Mouse (Mus musculus) Patski (cell line): Measurements from ENCODE around the gene Katnb1. TPM values are rescaled to one million over a fixed set of nuclear protein-coding genes. Genes with fewer than 3 reads are reported as not detected.
A peak's percentile ranks its signal among the peaks of the same experiment; 100 is the strongest.

Experiments used
- ATAC-seq: fragments of 100-300 bp; one replicate; pipeline ENCODE4 v1.8.0; 2021
- CTCF ChIA-PET: fragments of 350-600 bp; sonication (Branson Sonifier 250); formaldehyde crosslinking; loops from one replicate; lab custom pipeline; 2022; ENCODE audit warnings: inconsistent platforms; lab: Charles Lee
- POLR2A ChIA-PET: fragments of 350-600 bp; sonication (Branson Sonifier 250); formaldehyde crosslinking; loops from one replicate; lab custom pipeline; 2022; ENCODE audit warnings: antibody characterized with exemption, inconsistent platforms; lab: Charles Lee
- DNase-seq: peaks from one replicate; pipeline ENCODE4 v3.0.0-alpha.2; 2011; ENCODE audit warnings: low read depth, low spot score
- H3K27me3 ChIP-seq: fragments of 371-371 bp; one replicate; pipeline ENCODE4 v1.5.1; 2021
- CTCF ChIP-seq: fragments of 100-300 bp; IDR thresholded peaks from one replicate; pipeline ENCODE4 v1.5.1; 2021
- in situ Hi-C: fragments of 300-500 bp; cut with MboI; formaldehyde crosslinking; loops from 3 replicates; pipeline ENCODE4 v1.11.1; 2018; ENCODE audit warnings: low pct_unique_long_range_greater_than_20kb, mixed read lengths
- polyA plus RNA-seq: library from polyadenylated mRNA; unstranded; gene quantifications from one replicate; pipeline ENCODE4 v1.2.3, GENCODE M21; 2021

Katnb1 gene
- polyA plus RNA-seq, 1 experiment from 2014 or later, result 28.2 TPM

GRCm38 (mm10) chr8:95081650-95082049 lies 664 bp downstream of the Katnb1 start:
- TF ChIP-seq CTCF, result no peak
- in situ Hi-C loops, result loop anchor here (5.0 kb wide), 1 partner anchor 134 kb away; no protein-coding TSS in a partner anchor
- no peak for DNase-seq
- no peaks in the 10 kb centered on the region for H3K27me3 ChIP-seq
- ATAC-seq, result no peak
- ChIA-PET CTCF (interaction anchor here (1.0 to 2.5 kb wide), 5 partner anchors 10 to 134 kb away, joined by 3 to 10 read pairs (median 4); no protein-coding TSS in a partner anchor), POLR2A (interaction anchor here (0.9 to 1.0 kb wide), 2 partner anchors 12 to 55 kb away, joined by 3 read pairs; no protein-coding TSS in a partner anchor)

GRCm38 (mm10) chr8:95084261-95084660 lies 3.3 kb downstream of the Katnb1 start:
- H3K27me3 ChIP-seq, result no peaks in the 10 kb centered on the region
- in situ Hi-C loops, result loop anchor here (5.0 kb wide), 1 partner anchor 137 kb away; no protein-coding TSS in a partner anchor
- CTCF ChIA-PET, result no interaction called here
- TF ChIP-seq CTCF, result no peak
- ATAC-seq (no peak), DNase-seq (no peak)
- POLR2A ChIA-PET, result interaction anchor here (0.6 kb wide), 1 partner anchor 10 kb away, joined by 3 read pairs; no protein-coding TSS in a partner anchor

- in situ Hi-C loops, result loop anchor here (5.0 kb wide), 1 partner anchor 138 kb away; no protein-coding TSS in a partner anchor
- ATAC-seq (no peak), DNase-seq (no peak)
- TF ChIP-seq CTCF, result no peak
- no peaks in the 10 kb centered on the region for H3K27me3 ChIP-seq
- ChIA-PET POLR2A (interaction anchor here (0.6 kb wide), 1 partner anchor 10 kb away, joined by 3 read pairs; no protein-coding TSS in a partner anchor), CTCF (interaction anchor here (1.4 kb wide), 1 partner anchor 11 kb away, joined by 3 read pairs; no protein-coding TSS in a partner anchor)
Measured at GRCm38 (mm10) chr8:95084744-95085431, 3.9 kb downstream of the Katnb1 start.

- no peaks in the 10 kb centered on the region for H3K27me3 ChIP-seq
- ATAC-seq (no peak), DNase-seq (no peak)
- in situ Hi-C loops, result no loop called here
- no peak for TF ChIP-seq CTCF
- ChIA-PET POLR2A (interaction anchor here (0.5 kb wide), 1 partner anchor 217 kb away, joined by 3 read pairs; no protein-coding TSS in a partner anchor), CTCF (interaction anchor here (1.4 kb wide), 1 partner anchor 10 kb away, joined by 3 read pairs; no protein-coding TSS in a partner anchor)
Measured at GRCm38 (mm10) chr8:95085432-95086141, 4.6 kb downstream of the Katnb1 start.

GRCm38 (mm10) chr8:95093574-95093973 lies 12.6 kb downstream of the Katnb1 start:
- no peak for TF ChIP-seq CTCF
- H3K27me3 ChIP-seq, result no peaks in the 10 kb centered on the region
- CTCF ChIA-PET, result interaction anchor here (1.0 to 1.4 kb wide), 2 partner anchors 45 to 151 kb away, joined by 3 to 5 read pairs; no protein-coding TSS in a partner anchor
- ATAC-seq (no peak), DNase-seq (no peak)
- in situ Hi-C loops, result no loop called here
- POLR2A ChIA-PET, result interaction anchor here (1.0 to 1.1 kb wide), 2 partner anchors 9 to 12 kb away, joined by 3 read pairs; no protein-coding TSS in a partner anchor

GRCm38 (mm10) chr8:95099009-95099408 lies 18.0 kb downstream of the Katnb1 start:
- DNase-seq (no peak), ATAC-seq (peak; percentile 20)
- POLR2A ChIA-PET, result interaction anchor here (1.2 kb wide), 1 partner anchor 28 kb away, joined by 4 read pairs; no protein-coding TSS in a partner anchor

GRCm38 (mm10) chr8:95101972-95102371 lies 21.0 kb downstream of the Katnb1 start:
- no peaks in the 10 kb centered on the region for H3K27me3 ChIP-seq
- no peak for ATAC-seq
- no peak for TF ChIP-seq CTCF
- in situ Hi-C loops, result no loop called here
- DNase-seq, result no peak
- POLR2A ChIA-PET, result interaction anchor here (0.7 to 1.4 kb wide), 2 partner anchors 102 to 115 kb away, joined by 5 read pairs; no protein-coding TSS in a partner anchor
- CTCF ChIA-PET, result interaction anchor here (1.3 to 2.5 kb wide), 4 partner anchors 13 to 152 kb away, joined by 3 to 7 read pairs (median 4); partner anchors contain the start of gene Kifc3

More at GRCm38 (mm10) chr8:95099009-95099408, 18.0 kb downstream of the Katnb1 start:
- in situ Hi-C loops, result no loop called here
- CTCF ChIA-PET, result interaction anchor here (0.7 to 2.1 kb wide), 3 partner anchors 18 to 116 kb away, joined by 4 to 10 read pairs (median 5); partner anchors contain the start of gene Katnb1
- TF ChIP-seq CTCF, result no peak
- no peaks in the 10 kb centered on the region for H3K27me3 ChIP-seq

GRCm38 (mm10) chr8:95107306-95107705 lies 26.3 kb downstream of the Katnb1 start:
- POLR2A ChIA-PET, result interaction anchor here (2.9 kb wide), 1 partner anchor 10 kb away, joined by 7 read pairs; no protein-coding TSS in a partner anchor
- ATAC-seq, result no peak
- CTCF ChIA-PET, result interaction anchor here (0.6 to 1.4 kb wide), 5 partner anchors 10 to 98 kb away, joined by 3 to 4 read pairs (median 3); no protein-coding TSS in a partner anchor
- DNase-seq, result no peak
- H3K27me3 ChIP-seq, result no peaks in the 10 kb centered on the region
- in situ Hi-C loops, result no loop called here
- TF ChIP-seq CTCF, result no peak

- no peak for TF ChIP-seq CTCF
- ChIA-PET CTCF (interaction anchor here (1.3 kb wide), 1 partner anchor 13 kb away, joined by 4 read pairs; no protein-coding TSS in a partner anchor), POLR2A (interaction anchor here (1.2 kb wide), 1 partner anchor 8 kb away, joined by 3 read pairs; no protein-coding TSS in a partner anchor)
- H3K27me3 ChIP-seq, result no peaks in the 10 kb centered on the region
- DNase-seq, result no peak
- in situ Hi-C loops, result no loop called here
- ATAC-seq, result no peak
Measured at GRCm38 (mm10) chr8:95112594-95112993, 31.6 kb downstream of the Katnb1 start.
